Mouse (Mus musculus): ENCODE measurements around the gene Cyp2b19.
"Not testable (repeated sequence)": the region's sequence is repeated elsewhere in the genome, so short reads cannot be mapped to it uniquely, and the experiment has no call there.

Cyp2b19 gene

DNA sequence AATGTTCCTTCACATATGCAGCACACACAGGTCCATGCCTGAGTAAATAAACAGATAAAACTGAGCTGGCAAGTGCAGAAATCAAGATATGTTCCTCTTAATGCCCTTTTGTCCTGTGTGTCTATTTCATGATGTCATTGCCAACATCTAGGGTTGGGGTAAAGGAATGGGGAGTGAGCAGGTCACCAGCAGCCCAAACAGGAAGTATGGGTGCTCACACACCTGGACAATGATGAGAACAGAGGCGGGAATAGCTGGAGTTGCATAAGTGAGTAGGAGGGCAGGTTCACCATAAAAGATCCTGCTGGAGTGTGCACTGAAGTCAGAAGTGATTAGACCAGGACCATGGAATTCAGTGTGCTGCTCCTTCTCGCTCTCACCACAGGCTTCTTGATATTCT lies at the start of gene Cyp2b19:
Gene Cyp2b19 (plus strand): TSS at position 301 of the 400 bp plus-strand sequence.
- DNase-seq, result no peak

DNA sequence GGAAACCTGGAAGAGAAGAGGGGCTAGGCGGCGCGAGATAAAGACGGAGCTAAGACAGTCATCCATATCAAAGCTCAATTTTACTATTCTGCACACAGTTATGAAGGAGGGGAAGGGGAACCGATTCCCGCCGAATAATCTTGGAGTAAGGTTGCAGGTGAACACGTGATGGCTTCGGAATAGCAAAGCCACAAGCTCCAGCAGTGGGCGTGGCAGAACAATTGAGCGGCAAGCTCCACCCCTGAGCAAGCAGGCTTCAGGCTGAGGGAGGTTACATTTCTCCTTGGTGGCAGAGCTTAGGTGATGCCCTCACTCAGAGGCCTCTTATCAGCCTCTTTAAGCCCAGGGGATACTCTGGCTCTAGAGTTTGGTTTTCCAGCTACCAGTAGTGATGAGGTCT lies 45.9 kb upstream of the Cyp2b19 start:
- DNase-seq, result no peak

DNA sequence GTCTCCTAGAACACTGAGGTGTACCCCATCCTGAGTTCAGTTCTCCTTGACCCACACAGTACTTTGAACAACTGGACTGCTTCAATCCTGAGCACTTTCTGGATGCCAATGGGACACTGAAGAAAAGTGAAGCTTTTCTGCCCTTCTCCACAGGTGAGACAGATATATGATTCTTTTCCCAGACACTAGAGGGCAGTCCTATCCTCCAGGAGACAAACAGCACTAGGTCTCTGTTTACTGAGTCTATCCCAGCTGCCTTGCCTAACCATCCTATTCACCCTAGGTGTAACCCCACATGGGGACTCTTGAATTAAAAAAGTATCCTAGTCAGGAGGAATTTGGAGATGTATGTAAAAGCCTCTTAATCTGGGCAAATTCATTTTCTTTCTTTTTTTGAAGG lies 18.0 kb upstream of the Cyp2b19 start:
- no peak for DNase-seq

DNA sequence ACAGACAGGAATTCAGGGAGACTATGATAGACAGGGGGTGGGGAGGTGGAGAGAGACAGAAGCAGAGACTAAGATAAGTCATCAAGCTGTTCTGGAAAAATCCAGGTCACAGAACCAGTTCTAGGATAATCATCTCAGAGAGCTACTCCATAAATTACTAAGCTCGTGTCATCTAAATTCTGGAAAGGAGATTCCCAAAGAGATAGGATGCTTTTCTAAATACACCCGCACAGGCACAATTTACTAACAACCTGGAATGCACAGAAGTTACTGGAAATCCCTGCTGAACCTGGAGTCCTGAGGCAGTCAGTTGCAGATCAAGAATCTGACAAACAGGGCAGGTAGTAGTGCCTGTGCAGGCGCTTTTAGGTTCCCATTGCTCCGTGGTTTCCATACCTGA lies 13.0 kb upstream of the Cyp2b19 start:
- DNase-seq, result no peak

DNA sequence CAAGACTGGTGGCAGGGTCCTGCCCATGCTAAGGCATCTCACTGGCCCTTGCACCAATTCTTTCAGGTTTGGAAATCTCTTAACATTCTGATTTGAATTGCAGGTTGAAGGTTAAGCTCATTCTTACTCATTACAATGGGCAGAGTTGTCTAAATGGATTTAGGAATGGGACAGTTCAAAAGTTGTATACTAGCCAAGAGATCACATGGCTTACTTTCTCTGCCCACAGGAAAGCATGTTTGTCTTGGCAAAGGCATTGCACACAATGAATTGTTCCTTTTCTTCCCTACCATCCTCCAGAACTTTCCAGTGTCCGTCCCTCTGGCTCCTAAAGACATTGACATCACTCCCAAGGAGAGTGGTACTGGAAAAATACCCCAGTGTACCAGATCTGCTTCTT lies 11.5 kb upstream of the Cyp2b19 start:
- DNase-seq, result no peak

DNA sequence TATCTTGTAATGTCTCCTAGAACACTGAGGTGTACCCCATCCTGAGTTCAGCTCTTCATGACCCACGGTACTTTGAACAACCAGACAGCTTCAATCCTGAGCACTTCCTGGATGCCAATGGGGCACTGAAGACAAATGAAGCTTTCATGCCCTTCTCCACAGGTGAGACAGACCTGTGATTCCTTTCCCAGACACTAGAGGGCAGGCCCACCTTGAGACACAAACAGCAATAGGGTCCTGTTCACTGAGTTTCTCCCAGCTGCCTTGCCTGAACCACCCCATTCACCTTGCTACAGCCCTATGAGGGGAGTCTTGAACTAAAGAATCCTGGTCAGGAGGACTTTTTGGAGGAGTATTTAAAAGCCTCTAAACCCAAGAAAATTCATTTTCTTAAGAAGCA lies 10.1 kb downstream of the Cyp2b19 start:
- no peak for DNase-seq

DNA sequence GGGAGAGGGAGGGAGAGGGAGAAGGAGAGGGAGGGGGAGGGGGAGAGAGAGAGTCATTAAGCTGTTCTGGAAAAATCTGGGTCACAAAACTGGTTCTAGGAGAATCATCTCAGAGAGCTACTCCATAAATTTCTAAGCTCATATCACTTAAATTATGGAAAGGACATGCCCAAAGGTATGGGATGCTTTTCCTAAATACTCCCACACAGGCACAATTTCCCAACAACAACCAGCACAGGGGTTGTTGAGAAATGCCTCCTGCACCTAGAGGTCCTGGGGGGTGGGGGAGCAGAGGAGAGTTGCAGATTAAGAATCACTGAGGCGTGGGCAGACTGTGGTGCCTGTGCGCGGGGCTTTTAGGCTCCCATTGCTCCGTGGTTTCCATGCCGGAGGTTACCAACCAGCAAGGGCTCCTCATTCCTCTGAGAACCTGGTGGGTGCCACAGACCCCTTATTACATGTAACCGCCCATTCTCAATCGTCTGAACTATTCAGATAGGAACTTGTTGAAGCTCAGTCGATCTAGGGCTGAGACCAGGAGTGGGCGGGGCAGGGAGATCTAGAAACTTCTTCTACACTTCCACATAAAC lies 13.0 kb downstream of the Cyp2b19 start:
- no peak for DNase-seq

DNA sequence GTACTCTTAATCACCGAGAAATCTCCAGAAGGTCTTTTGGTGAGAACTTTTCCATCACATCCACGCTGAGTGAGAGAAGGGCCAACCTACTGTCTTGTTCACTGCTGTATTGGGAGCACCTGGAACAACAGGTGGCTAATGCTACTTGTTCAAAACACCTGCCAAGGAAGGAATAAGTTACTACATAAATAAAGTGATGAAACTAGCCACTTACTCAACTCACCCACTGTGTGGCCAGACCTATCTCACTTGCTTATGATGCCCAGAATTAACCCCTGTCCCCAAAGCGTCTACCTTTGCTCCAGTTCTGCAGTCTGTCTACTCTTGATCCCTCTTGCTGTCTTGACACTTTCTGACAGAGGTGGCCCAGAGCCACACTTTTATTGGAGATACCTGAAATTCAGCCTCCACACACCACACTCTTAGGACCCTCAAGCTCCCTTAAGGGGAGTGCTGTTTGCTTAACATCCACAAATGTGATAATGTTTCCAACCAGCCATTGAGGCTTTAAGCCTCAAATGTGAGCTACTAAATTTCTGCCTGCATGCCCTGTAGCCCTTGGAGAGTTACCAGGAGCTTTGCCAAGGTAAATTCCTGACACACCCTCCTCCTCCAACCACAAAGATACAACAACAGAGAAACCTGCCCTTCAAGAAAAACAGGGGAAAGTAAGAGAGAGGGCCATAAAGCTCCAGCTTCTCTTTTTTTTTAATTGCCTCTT lies 16.1 kb downstream of the Cyp2b19 start:
- no peak for DNase-seq

DNA sequence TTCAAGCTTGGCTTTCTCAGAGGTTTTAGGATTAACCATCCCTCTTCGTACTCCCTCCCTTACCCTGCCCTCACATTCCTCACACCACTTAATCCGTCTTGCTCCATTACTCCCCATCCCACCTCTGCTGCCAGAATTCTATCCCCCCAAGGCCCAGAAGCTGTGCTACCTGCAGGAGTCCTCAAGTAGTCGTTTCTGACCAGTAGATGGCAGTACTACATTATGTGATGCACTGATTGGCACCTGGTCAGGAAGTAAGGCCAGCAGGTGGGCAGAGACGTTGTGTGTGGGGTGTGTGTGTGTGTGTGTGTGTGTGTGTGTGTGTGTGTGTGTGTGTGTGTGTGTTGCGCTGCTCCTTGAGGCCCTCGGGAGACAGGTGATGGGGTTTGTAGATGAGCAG lies 18.9 kb downstream of the Cyp2b19 start:
- no peak for DNase-seq

DNA sequence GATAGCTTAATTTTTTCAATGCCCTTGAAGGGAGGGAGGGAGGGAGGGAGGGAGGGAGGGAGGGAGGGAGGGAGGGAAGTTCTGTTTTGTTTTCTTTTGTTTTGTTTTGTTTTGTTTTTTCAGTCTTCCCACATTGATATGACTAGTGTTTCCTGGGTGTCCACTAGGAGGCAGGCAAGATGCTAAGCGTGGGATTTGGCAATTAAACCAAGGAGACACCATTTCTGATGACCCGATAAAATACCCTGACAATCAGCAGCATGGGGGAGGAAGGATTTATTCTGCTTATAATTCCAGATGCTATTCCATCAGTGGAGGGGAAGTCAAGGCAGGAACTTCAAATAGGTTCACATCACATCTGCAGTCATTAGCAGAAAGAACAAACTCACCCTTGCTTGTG lies 20.9 kb downstream of the Cyp2b19 start:
- DNase-seq, result no peak

DNA sequence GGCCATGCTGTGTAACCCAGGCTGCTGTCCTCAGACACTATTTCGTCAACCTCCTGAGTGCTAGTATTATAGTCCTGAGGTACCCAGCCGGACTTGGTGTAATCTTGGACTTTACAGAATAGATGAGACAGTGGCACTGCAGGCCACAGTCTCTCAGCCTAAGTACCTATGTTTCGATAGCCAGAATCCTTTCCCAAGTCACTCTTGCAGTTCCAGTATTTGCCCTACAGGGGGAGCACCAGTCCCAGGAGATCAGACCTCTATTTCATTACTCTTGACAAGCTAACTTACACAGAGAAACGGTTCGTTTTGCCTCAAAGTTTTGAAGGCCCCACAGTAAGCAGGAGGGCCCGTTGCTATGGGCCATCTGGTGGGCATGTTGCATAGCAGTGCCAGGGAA lies 21.5 kb downstream of the Cyp2b19 start:
- DNase-seq, result peak; percentile 6

DNA sequence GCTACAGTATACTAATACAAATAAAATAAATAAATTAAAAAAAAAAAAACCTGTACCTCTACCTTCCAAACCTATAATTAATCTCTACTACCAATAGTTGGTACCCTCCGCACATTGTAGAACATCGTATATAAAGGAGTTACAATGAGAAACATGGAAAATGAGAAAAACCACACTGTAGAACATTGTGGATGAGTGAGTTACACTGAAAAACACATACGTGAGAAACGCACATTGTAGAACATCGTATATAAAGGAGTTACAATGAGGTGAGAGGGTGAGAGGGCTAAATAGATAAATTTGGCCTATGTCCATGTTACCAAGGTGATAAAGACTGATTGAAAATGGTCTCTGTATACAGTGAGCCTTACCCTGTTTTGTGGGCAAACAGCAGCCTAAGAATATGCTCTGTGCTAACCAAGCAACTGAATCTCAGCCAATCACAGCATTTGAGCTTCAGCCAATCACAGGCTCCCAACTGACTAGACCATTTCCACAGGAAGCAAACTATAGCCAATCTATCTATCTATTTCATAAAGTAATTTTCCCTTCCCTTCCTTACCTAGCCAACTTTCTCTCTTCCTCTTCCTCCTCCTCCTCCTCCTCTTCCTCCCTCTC lies 23.0 kb downstream of the Cyp2b19 start:
- no peak for DNase-seq

DNA sequence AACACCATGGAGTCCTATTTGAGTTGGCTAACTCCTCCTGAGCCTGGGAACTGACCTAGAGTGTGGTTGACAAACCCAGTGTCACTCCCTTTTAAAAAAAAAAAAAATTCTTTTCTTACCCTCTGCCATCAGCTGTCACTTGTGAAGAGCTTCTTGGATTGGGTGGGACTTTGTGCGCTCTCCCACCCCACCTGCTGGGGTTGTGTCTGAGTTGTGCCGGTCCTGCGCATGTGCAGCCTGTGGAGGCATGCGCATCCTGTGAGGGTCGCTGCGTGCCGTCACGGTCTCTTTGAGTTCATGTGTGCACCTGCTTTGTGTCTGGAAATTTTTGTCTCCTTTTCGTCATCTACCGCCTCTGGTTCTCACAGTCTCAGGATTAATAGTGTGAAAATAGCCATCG lies 23.6 kb downstream of the Cyp2b19 start:
- DNase-seq, result no peak

DNA sequence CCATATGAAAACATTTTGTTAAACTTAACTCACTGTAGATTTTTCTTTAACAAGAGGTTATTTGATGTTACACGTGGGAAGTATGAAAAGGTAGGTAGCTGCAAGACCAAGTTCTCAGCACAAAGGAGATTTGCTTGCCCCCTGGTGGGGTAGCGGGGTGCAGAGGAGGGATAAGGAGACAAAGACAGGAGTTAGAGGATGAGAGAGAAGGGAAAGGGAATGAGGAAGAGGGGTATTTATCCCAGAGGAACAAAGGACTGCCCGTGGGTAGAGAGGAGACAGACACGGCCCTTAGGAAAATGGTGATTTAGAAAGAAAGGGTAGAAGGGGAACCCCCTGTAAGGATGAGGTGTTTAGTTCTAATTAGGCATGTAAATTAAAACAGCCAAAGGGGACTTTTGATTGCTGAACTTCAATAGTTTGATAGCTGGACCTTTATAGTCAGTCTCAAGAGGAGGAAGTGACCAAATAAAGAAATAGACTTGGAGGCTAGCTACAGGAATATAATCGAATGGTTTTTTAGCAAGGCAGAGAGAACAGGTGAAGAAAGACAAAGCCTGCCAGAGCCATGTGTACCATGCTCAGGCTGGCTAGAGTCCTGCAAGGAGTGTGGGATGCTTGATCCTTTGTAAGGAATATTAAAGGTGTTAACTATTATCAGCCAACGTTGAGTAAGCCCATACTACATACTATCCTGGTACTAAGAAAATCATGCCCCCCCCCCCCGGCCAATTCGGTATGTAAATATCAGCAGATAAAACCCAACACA lies 24.2 kb downstream of the Cyp2b19 start:
- no peak for DNase-seq

DNA sequence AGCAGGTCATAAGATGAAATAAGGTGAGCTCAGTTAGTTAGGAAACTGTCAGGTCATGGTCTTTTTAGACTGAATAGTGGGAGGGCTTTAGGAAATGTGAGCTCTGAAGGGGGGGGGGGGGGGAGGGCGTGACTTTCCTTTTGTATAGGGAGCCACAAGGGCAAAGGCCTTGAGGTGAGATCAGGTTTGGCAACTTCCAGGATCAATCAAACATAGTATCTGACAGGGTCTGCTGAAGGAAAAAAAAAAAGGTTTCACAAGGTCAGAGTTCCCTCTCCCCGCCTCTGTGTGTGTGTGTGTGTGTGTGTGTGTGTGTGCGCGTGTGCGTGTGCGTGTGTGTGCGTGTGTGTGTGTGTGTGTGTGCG lies 24.8 kb downstream of the Cyp2b19 start:
- DNase-seq, result no peak

DNA sequence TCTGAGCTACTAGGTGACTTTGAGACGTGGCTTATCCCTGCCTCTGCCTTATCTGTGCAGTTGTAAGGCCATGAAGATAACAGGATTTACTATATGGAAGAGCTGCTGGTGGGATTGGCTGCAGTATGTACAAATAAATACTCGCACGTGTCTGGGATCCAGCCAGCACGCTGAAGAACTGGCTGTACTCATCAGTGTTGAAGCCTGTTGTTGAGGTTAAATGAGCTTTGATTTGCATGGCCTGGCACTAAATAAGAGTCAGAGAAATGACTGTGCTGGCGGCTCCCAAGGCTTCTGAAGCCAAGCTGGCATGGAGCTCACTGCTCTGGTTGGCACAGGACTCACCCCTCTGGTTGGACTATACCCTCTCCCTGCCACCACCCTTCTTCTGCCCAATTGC lies 26.2 kb downstream of the Cyp2b19 start:
- DNase-seq, result no peak

DNA sequence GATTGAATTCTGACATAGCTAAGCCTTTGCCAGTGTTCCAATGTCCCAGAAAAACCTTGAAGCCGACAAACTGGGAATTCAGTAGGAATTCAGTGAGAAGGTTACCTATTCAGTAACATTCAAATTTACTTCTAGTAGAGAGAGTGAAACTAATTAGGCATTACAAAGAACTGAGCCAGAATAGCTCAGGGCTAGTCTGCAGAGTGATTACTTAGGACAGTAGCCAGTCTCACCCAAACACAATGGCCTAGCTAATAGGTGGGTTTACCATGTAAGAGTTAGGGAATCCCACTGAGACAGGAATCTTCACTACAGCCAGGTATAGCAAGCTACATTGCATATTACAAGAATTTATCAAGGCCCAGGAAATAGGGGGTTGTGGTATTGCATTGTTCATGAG lies 29.1 kb downstream of the Cyp2b19 start:
- not testable (repeated sequence) for DNase-seq

DNA sequence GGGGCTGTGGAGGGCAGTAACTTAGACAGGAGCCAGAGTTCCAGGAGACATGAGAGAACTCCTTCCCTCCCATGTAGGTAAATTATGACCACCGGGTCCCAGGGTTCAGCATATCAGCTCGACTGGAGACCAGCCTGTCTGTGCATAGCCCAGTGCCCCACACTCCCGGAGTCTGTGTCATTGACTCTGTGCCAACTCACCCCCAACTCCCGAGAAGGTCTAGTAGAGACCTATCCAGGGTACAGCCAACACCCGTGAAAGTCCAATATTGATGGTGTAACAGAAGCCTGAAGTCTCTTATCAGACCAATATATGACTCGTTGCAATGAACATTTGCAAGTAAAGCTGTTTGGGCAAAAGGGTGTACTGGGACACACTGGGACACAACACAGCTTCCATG lies 33.0 kb downstream of the Cyp2b19 start:
- no peak for DNase-seq

DNA sequence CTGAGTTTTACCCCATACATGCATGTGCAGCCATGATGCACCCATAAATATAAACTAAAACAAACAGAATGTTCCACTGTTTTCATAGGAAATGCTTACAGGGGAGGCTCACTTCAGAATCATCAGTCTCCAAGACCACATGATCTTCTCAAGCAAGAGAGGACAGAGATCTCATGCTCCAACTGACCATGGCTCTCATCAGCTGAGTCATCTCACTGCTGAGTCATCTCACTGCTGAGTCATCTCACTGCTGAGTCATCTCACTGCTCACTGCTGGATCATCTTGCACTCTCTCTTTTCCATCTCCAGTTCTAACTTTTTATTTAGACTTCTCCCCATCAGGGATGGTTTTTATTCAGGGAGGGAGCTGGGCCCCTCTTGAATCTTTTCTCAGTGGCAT lies 43.2 kb downstream of the Cyp2b19 start:
- no peak for DNase-seq

DNA sequence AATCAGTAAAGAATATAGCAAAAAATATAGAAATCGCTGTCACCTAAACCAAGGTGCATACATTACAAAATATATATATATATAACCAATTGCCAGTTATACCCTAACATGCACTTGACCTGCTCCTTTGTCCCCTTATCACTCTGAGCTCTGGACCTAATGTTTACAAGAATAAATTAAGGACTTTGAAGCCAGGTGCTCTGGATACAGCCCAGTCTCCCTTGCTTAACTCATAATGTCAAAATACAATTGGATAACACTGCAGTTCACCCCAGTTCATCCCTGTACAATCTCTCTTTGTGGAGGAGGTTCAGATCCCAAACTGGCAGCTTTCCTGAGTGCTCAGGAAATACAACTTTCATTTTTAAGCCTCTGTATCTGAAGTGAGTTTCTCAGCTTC lies 44.1 kb downstream of the Cyp2b19 start:
- no peak for DNase-seq

DNA sequence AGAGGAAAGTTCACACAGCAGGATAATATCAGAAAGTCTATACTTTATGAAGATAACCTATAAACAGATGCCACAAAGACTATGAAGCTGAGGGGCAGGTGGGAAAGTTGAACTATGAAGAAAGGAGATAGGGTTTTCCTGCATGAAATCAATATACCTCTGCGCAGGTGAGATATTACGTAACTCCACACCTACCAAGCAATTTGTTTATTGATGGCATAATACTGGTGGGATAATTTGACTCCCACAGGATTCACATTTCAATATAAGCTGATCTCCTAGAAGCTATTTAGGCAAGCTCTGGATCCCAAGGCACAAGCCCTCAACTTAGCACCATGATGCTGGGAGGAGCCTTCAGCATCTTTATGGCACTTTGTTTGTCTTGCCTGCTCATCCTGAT lies 51.6 kb downstream of the Cyp2b19 start, which contains the start of gene Cyp2g1:
Gene Cyp2g1 (plus strand): TSS at position 301 of the 400 bp plus-strand sequence.
- no peak for DNase-seq

Measured in thymus, postnatal 4 days (tissue).